Mouse (Mus musculus) liver, postnatal 0 days (tissue): ENCODE measurements around the gene Sez6l.
"Not testable (repeated sequence)": the region's sequence is repeated elsewhere in the genome, so short reads cannot be mapped to it uniquely, and the experiment has no call there.

Experiments
- CTCF ChIP-seq: sonication (generic); IDR thresholded peaks from 2 replicates; pipeline ENCODE4 v1.5.1; 2016; ENCODE audit warnings: antibody characterized with exemption, low read depth
- EP300 ChIP-seq: IDR thresholded peaks from 2 replicates; pipeline ENCODE4 v1.6.1; 2016; ENCODE audit warnings: antibody characterized with exemption, low read depth, mild to moderate bottlenecking

DNA sequence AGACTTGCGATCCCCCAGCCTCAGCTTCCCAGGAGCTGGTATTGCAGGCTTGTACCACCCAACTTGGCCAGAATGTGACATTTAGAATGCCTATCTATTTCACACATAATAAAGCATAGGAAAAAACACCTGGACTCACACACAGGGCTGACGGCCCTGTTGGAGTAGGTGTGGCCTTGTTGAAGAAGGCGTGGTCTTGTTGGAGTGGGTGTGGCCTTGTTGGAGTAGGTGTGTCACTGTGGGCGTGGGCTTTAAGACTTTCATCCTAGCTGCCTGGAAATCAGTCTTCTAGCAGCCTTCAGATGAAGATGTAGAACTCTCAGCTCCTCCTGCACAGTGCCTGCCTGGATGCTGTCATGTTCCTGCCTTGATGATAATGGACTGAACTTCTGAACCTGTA is 164.2 kb downstream of the Sez6l start:
- TF ChIP-seq CTCF, EP300: not testable (repeated sequence)
